Mouse (Mus musculus): Measurements from ENCODE around the gene Rag1. TPM values are rescaled to one million over a fixed set of nuclear protein-coding genes. Genes with fewer than 3 reads are reported as not detected.

The Rag1 gene
- polyA plus RNA-seq, 1 experiment from 2014 or later, result 0.05 TPM

GRCm38 (mm10) chr2:101624011-101624410 is 25.3 kb downstream of the Rag1 start:
- DNase-seq (ENCODE audit: low spot score) (no peak), ATAC-seq (replicated peaks; ENCODE audit: low FRiP score, low read depth) (no peak)
- no peaks in the 10 kb centered on the region for H3K36me3 ChIP-seq (ENCODE audit: insufficient read depth, low read length)
- H3K4me2 ChIP-seq (ENCODE audit: low read length), result no peak overlapping the region
- TF ChIP-seq CTCF (IDR thresholded peaks at IDR 0.05; ENCODE audit: low read depth), result no peak
- H3K4me3 ChIP-seq (replicated peaks; ENCODE audit: low read depth, low read length), result no peak overlapping the region
- 30% methylated on average over 2 of the region's 2 CpGs for WGBS
- H3K4me1 ChIP-seq (replicated peaks; ENCODE audit: insufficient read depth, low read length), result no peaks in the 10 kb centered on the region
- no peaks in the 10 kb centered on the region for H3K27me3 ChIP-seq (ENCODE audit: insufficient read depth, low read length)
- H3K9ac ChIP-seq (ENCODE audit: low read depth, low read length), result no peak overlapping the region
- H3K9me3 ChIP-seq (replicated peaks; ENCODE audit: low read length), result no peaks in the 10 kb centered on the region
- no peak overlapping the region for H3K27ac ChIP-seq

GRCm38 (mm10) chr2:101623042-101623441 is 26.3 kb downstream of the Rag1 start:
- H3K9me3 ChIP-seq (replicated peaks; ENCODE audit: low read length), result no peaks in the 10 kb centered on the region
- H3K36me3 ChIP-seq (ENCODE audit: insufficient read depth, low read length), result no peaks in the 10 kb centered on the region
- DNase-seq (ENCODE audit: low spot score) (no peak), ATAC-seq (replicated peaks; ENCODE audit: low FRiP score, low read depth) (no peak)
- H3K4me2 ChIP-seq (ENCODE audit: low read length), result no peak overlapping the region
- no peaks in the 10 kb centered on the region for H3K27me3 ChIP-seq (ENCODE audit: insufficient read depth, low read length)
- WGBS, result 88% methylated on average over 2 of the region's 2 CpGs
- TF ChIP-seq CTCF (IDR thresholded peaks at IDR 0.05; ENCODE audit: low read depth), result no peak
- H3K4me3 ChIP-seq (replicated peaks; ENCODE audit: low read depth, low read length), result no peak overlapping the region
- no peaks in the 10 kb centered on the region for H3K4me1 ChIP-seq (replicated peaks; ENCODE audit: insufficient read depth, low read length)
- H3K27ac ChIP-seq, result no peak overlapping the region
- H3K9ac ChIP-seq (ENCODE audit: low read depth, low read length), result no peak overlapping the region

- Histone ChIP-seq H3K36me3 (ENCODE audit: insufficient read depth, low read length) (no peaks in the 10 kb centered on the region), H3K27ac (no peak overlapping the region), H3K9ac (ENCODE audit: low read depth, low read length) (no peak overlapping the region), H3K9me3 (replicated peaks; ENCODE audit: low read length) (no peaks in the 10 kb centered on the region), H3K4me1 (replicated peaks; ENCODE audit: insufficient read depth, low read length) (no peaks in the 10 kb centered on the region), H3K27me3 (ENCODE audit: insufficient read depth, low read length) (no peaks in the 10 kb centered on the region), H3K4me3 (replicated peaks; ENCODE audit: low read depth, low read length) (no peak overlapping the region), H3K4me2 (ENCODE audit: low read length) (no peak overlapping the region)
- ATAC-seq (replicated peaks; ENCODE audit: low FRiP score, low read depth), result no peak
- WGBS, result 57% methylated on average over 7 of the region's 7 CpGs
- TF ChIP-seq CTCF (IDR thresholded peaks at IDR 0.05; ENCODE audit: low read depth), result no peak
- no peak for DNase-seq (ENCODE audit: low spot score)
Observed at GRCm38 (mm10) chr2:101621611-101622010, 27.7 kb downstream of the Rag1 start.

- WGBS, result 78% methylated on average over 3 of the region's 3 CpGs
- DNase-seq (ENCODE audit: low spot score) (no peak), ATAC-seq (replicated peaks; ENCODE audit: low FRiP score, low read depth) (no peak)
- Histone ChIP-seq H3K4me3 (replicated peaks; ENCODE audit: low read depth, low read length) (no peak overlapping the region), H3K4me2 (ENCODE audit: low read length) (no peak overlapping the region), H3K9me3 (replicated peaks; ENCODE audit: low read length) (no peaks in the 10 kb centered on the region), H3K27me3 (ENCODE audit: insufficient read depth, low read length) (no peaks in the 10 kb centered on the region), H3K36me3 (ENCODE audit: insufficient read depth, low read length) (no peaks in the 10 kb centered on the region), H3K9ac (ENCODE audit: low read depth, low read length) (no peak overlapping the region), H3K27ac (no peak overlapping the region), H3K4me1 (replicated peaks; ENCODE audit: insufficient read depth, low read length) (no peaks in the 10 kb centered on the region)
- no peak for TF ChIP-seq CTCF (IDR thresholded peaks at IDR 0.05; ENCODE audit: low read depth)
Observed at GRCm38 (mm10) chr2:101620899-101621298, 28.4 kb downstream of the Rag1 start.

- WGBS, result 89% methylated on average over 4 of the region's 4 CpGs
- ATAC-seq (replicated peaks; ENCODE audit: low FRiP score, low read depth), result no peak
- no peaks in the 10 kb centered on the region for H3K36me3 ChIP-seq (ENCODE audit: insufficient read depth, low read length)
Observed at GRCm38 (mm10) chr2:101618373-101618772, 30.9 kb downstream of the Rag1 start.

GRCm38 (mm10) chr2:101615464-101616305 is 33.6 kb downstream of the Rag1 start:
- no peak overlapping the region for H3K4me3 ChIP-seq (replicated peaks; ENCODE audit: low read depth, low read length)
- no peaks in the 10 kb centered on the region for H3K9me3 ChIP-seq (replicated peaks; ENCODE audit: low read length)
- no peaks in the 10 kb centered on the region for H3K4me1 ChIP-seq (replicated peaks; ENCODE audit: insufficient read depth, low read length)
- no peak for TF ChIP-seq CTCF (IDR thresholded peaks at IDR 0.05; ENCODE audit: low read depth)
- ATAC-seq (replicated peaks; ENCODE audit: low FRiP score, low read depth) (no peak), DNase-seq (ENCODE audit: low spot score) (no peak)
- H3K4me2 ChIP-seq (ENCODE audit: low read length), result no peak overlapping the region
- 70% methylated on average over 10 of the region's 10 CpGs for WGBS
- no peaks in the 10 kb centered on the region for H3K36me3 ChIP-seq (ENCODE audit: insufficient read depth, low read length)
- H3K27me3 ChIP-seq (ENCODE audit: insufficient read depth, low read length), result no peaks in the 10 kb centered on the region
- H3K9ac ChIP-seq (ENCODE audit: low read depth, low read length), result no peak overlapping the region
- H3K27ac ChIP-seq, result no peak overlapping the region

More at GRCm38 (mm10) chr2:101618373-101618772, 30.9 kb downstream of the Rag1 start:
- TF ChIP-seq CTCF (IDR thresholded peaks at IDR 0.05; ENCODE audit: low read depth), result no peak
- Histone ChIP-seq H3K4me1 (replicated peaks; ENCODE audit: insufficient read depth, low read length) (no peaks in the 10 kb centered on the region), H3K4me3 (replicated peaks; ENCODE audit: low read depth, low read length) (no peak overlapping the region), H3K9me3 (replicated peaks; ENCODE audit: low read length) (no peaks in the 10 kb centered on the region), H3K4me2 (ENCODE audit: low read length) (no peak overlapping the region), H3K9ac (ENCODE audit: low read depth, low read length) (no peak overlapping the region), H3K27me3 (ENCODE audit: insufficient read depth, low read length) (no peaks in the 10 kb centered on the region), H3K27ac (no peak overlapping the region)
- no peak for DNase-seq (ENCODE audit: low spot score)

Data from kidney, postnatal 0 days (tissue).